Mouse (Mus musculus) erythroblast, adult 5-6 weeks (primary cell): Measurements from ENCODE around the gene Ubl3. TPM values are rescaled to one million over a fixed set of nuclear protein-coding genes. Genes with fewer than 3 reads are reported as not detected.

Source experiments
- ATAC-seq: replicated peaks from 2 replicates; pipeline ENCODE4 v1.8.0; 2016; ENCODE audit warnings: moderate number of reproducible peaks, mild to moderate bottlenecking, moderate TSS enrichment, inconsistent platforms; ENCODE audit not compliant: poor library complexity, low FRiP score, severe bottlenecking
- total RNA-seq, 2 experiments: library from RNA; stranded (forward) in 1 of 2; stranded (reverse) in 1 of 2; fragments of 150-400 nt in 1 of 2; fragments of 200-764, 138-1000 nt in 1 of 2; gene quantifications; 2 replicates each; pipeline versions ENCODE4 v1.2.3 to v1.2.4; 2015 to 2017; ENCODE audit warnings: low replicate concordance in 2 of 2

The Ubl3 gene
- total RNA-seq (2015; ENCODE audit: low replicate concordance) (12.9 and 14.6 TPM in 2 replicates), total RNA-seq (2017; ENCODE audit: low replicate concordance) (13.9 and 21.5 TPM in 2 replicates)

DNA sequence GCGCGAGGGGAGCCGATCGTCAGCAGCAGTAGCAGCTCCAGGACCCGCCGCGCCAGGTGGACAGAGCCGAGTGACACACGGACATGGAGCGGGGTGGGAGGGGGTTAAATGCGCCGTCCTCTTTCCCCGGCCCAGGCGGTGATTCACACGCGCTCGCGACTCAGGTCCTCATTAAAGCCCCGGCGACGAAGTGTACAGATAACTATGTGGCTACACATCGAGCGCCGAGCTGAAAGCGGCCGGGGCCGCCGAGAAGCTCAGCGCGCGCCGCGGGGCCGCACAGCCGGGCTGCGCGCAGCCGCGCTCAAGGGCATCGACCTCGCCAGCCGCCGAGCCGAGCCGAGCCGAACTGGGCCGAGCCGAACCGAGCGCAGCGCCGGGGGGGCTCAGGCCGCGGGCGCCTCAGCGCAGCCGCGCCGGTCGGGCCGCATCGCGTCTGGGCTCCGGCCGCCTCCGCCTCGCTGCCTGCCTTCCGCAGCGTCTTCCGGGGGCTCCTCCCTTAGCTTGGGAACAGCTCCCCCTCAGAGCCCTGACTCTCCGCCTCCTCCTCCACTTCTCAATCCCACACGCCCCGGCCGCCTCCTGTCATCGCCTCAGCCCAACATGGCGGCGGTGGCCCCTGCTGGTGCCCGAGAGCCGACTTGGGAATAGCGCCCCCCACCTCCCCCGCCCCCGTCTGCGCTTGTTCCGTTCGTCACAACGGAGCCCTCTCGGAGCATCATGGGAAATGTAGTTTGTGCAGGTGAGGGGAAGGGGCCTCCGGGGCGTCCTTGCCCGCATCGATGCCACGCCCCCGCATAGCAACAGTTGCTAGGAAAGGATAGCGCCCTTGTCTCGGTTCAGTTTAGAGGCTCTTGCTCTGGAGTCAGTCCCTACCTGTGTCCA lies at the start of gene Ubl3:
Gene Ubl3 (minus strand): TSS at position 603 of the 885 bp plus-strand sequence.
- ATAC-seq, result no peak; the same call in 1 of the 2 replicates

- ATAC-seq, result no peak
Measured at GRCm38 (mm10) chr5:148598376-148598775, 45.8 kb upstream of the Ubl3 start.

DNA sequence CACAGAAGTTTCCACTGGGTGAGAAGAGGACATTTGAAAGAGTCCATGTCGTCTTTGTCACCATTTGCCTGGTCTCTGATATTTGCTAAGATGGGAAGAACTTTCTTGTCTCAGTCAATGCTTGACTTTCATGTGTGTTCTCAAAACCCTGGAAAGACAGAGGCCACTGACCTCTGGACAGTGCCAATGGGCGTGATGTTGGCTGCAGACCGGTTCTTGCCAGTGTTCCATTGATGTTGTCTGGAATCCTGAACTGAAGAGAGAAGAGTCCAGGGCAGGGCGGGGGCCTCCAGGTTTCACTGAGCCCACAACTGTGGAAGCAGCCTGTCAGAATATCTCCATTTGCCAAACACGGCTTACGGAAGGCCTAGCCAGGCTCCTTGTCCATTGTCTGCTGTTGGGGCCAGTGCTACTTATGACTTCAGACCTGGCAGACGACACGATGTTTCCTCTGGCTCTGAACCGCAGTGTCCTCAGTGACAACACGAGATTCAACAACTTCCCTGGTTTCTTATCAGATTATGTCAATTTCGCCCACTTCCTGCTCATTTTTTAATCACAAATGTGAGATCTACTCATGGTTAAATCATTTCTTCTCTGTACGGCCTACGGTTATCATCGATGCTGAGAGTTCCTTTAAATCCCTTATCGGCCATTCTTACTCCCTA lies 43.6 kb upstream of the Ubl3 start:
- no peak for ATAC-seq

DNA sequence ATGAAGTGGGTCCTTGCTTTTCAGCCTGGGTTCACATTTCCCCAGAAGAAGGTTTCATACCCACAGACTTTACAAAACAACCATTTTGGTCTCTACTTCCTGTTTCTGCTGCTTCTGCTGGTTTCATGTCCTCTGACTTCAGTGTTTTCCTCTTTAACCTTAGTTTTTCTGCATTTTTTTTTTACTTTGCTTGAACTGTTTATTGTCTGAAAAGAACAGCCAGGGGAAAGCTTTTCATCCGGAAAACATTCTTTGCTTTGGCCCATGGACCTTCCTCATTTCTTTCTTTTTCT lies 42.8 kb upstream of the Ubl3 start:
- ATAC-seq, result no peak

- no peak for ATAC-seq
Measured at GRCm38 (mm10) chr5:148594693-148595458, 42.3 kb upstream of the Ubl3 start.

- ATAC-seq, result no peak
Measured at GRCm38 (mm10) chr5:148593607-148594006, 41.0 kb upstream of the Ubl3 start.

DNA sequence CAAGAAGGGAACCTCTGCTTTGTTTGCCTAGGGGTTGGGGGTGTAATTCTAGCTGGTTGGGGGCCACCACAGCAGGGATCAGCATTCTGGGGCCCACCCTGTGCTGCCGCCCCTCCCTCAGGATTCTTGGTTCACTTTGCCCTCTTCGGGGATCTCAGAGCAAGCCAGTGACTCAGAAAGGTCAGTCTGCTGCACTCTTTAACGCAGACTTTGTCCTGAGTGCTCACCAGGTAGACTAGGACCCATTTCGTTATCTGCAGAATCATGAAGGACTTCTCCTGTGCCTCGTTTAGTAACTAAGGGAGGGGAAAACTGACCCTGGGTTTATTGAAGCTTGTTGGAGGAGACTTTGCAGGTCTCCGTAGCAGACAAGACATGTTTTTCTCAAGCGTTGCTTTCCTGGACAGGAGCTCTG lies 38.9 kb upstream of the Ubl3 start:
- no peak for ATAC-seq

- ATAC-seq, result no peak
Measured at GRCm38 (mm10) chr5:148590603-148591447, 38.2 kb upstream of the Ubl3 start.

- no peak for ATAC-seq
Measured at GRCm38 (mm10) chr5:148588987-148589386, 36.4 kb upstream of the Ubl3 start.

GRCm38 (mm10) chr5:148588142-148588650 lies 35.6 kb upstream of the Ubl3 start:
- no peak for ATAC-seq

- no peak for ATAC-seq
Measured at GRCm38 (mm10) chr5:148580388-148580985, 27.9 kb upstream of the Ubl3 start.

GRCm38 (mm10) chr5:148579156-148579555 lies 26.6 kb upstream of the Ubl3 start:
- ATAC-seq, result no peak

GRCm38 (mm10) chr5:148578353-148578752 lies 25.8 kb upstream of the Ubl3 start:
- ATAC-seq, result no peak

DNA sequence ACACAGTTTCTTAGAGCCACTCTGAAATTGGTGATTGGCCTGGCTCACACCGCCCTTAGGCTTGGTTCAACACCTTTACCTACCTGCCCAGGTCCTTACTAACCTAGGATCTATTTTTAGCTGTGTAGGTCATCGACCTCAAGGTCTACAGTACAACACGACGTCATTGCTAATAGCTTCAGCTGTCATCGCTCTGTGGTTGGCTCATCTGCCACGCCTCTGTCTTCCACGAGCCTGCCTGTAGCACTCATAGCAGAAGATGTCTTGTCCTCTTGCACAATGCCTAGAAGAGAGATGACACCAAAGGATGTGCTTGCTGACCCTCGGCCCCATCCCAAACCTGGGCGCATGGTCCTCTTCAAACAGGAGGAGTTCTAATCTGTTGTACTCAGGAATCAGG lies 24.7 kb upstream of the Ubl3 start:
- no peak for ATAC-seq

- ATAC-seq, result no peak
Measured at GRCm38 (mm10) chr5:148575163-148575562, 22.6 kb upstream of the Ubl3 start.

GRCm38 (mm10) chr5:148572676-148573075 lies 20.1 kb upstream of the Ubl3 start:
- no peak for ATAC-seq

DNA sequence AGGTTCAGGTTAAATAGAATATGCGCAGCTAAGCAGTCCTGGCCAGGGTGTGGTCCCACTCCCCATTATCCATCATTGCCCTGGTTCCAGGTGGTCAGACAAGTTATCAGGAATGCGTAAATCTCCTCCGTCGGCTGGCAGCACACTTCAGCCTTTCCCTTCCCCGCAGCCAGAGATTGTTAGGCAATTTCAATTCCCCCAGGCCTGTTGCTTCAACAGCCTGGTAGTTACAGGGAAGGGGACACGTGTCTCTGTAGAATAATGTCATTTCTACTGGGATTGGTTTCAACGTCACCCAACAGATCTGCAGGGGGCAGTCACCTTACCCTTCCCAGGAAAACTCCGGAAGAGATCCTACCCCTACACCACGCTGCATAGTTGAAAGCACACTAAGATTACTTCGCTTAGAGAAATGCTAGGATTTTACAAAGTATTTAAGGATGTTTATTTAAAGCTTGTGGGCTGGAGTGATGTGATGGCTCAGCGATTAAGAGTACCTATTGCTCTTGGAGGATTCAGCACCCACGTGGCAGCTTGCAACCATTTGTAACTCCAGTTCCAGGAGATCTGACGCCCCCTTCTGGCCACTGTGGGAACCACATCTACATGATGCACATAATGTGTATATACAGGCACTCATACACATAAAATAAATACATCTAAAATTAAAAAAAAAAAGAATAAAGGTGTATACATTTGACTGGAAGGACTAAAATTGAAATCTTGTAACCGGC lies 18.1 kb upstream of the Ubl3 start:
- ATAC-seq, result no peak

DNA sequence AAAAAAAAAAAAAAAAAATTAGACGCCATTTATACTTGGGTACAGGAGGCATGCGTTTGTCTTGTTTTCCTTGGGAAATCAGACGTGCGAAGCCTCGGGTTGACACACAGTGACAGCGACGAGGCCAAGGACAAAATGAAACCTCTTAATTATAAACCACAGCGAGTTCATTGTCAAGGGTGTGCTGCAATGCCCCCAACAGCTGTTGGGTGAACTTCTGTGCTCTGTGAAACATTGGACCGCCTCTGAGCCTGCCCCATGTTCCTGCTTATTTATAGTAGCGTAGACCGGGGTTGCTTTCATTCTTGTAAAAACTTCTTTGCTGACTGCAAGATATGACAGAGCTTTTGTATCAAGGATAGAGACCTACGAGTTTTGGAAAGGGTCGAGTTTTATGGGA lies 16.9 kb upstream of the Ubl3 start:
- no peak for ATAC-seq
